Mouse (Mus musculus): ENCODE measurements at regions not wholly inside any gene's neighbourhood (a gene's known extent, or its start where the extent isn't known, plus 50 kb on each side); places are given as distances from the start of the nearest gene placed in this dataset.

DNA sequence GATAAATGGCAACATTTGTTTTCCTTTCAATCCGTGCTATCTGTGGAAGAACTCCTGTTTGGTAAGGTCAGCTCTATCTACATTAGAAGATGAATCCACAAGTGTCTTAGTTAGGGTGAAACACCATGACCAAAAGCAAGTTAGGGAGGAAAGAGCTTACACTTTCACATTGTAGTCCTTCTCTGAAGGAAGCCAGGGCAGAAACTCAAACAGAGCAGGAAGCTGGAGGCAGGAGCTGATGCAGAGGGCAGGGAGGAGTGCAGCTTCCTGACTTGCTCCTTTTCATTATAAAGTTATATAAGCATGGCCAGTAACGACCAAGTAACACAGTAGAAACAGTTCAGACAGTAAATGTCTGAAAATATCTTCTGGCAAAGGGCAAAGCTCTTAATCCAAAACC is 117.9 kb upstream of the Gnao1 start:
- TF ChIP-seq POLR2A (IDR thresholded peaks at IDR 0.05; ENCODE audit: low read depth, low read length), result no peak
- no peak for TF ChIP-seq CTCF (conservative IDR thresholded peaks at IDR 0.05; ENCODE audit: insufficient read depth, insufficient read length, low read depth, low read length)
